Mouse (Mus musculus): ENCODE measurements around the gene Ubxn4. TPM values are rescaled to one million over a fixed set of nuclear protein-coding genes. Genes with fewer than 3 reads are reported as not detected.
"Not testable (repeated sequence)": the region's sequence is repeated elsewhere in the genome, so short reads cannot be mapped to it uniquely, and the experiment has no call there.

Gene Ubxn4
- polyA plus RNA-seq, 1 experiment from 2014 or later: 81.6 TPM

DNA sequence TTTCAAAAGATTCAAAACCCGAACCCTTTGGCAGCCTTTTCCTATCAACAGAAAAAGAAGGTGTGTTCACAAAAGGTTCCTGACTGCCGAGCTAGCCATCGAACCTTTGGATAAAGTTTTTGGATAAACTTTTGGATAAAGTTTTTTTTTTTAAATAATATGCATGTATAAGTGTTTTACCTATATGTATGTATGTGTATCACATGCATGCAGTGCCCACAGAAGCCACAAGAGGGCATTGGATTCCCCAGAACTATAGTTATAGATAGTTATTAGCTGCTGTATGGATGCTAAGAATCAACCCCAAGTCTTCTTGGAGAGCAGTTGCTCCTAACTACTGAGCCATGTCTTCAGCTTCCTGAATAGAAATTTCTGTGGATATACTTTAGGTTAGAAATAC is 38.0 kb downstream of the Ubxn4 start:
- WGBS: 98% methylated on average over 3 of the region's 3 CpGs
- Histone ChIP-seq H3K4me1 (no peaks in the 10 kb centered on the region), H3K36me3 (replicated peaks) (peaks cover 25% of the 10 kb centered on the region; the same call in 1 of the 2 replicates), H3K9me3 (no peaks in the 10 kb centered on the region), H3K4me3 (no peak overlapping the region), H3K27me3 (replicated peaks) (no peaks in the 10 kb centered on the region), H3K27ac (no peak overlapping the region), H3K9ac (no peak overlapping the region), H3K4me2 (no peak overlapping the region)
- ATAC-seq (replicated peaks): no peak

- 97% methylated on average over 3 of the region's 3 CpGs for WGBS
- no peak overlapping the region for H3K4me3 ChIP-seq
- no peaks in the 10 kb centered on the region for H3K4me1 ChIP-seq
- no peak for ATAC-seq (replicated peaks)
- no peak overlapping the region for H3K9ac ChIP-seq
- no peaks in the 10 kb centered on the region for H3K9me3 ChIP-seq
- no peaks in the 10 kb centered on the region for H3K27me3 ChIP-seq (replicated peaks)
- H3K4me2 ChIP-seq: no peak overlapping the region
- H3K27ac ChIP-seq: no peak overlapping the region
- peaks cover 17% of the 10 kb centered on the region; the same call in 1 of the 2 replicates for H3K36me3 ChIP-seq (replicated peaks)
These were observed 39.2 kb downstream of the Ubxn4 start for GRCm38 (mm10) chr1:128282924-128283323.

- ATAC-seq (replicated peaks): no peak
- Histone ChIP-seq H3K4me2 (no peak overlapping the region), H3K36me3 (replicated peaks) (peaks cover 7% of the 10 kb centered on the region; the same call in 1 of the 2 replicates), H3K4me3 (no peak overlapping the region), H3K27me3 (replicated peaks) (no peaks in the 10 kb centered on the region), H3K9me3 (no peaks in the 10 kb centered on the region), H3K4me1 (no peaks in the 10 kb centered on the region), H3K9ac (no peak overlapping the region), H3K27ac (no peak overlapping the region)
- 95% methylated on average over 8 of the region's 8 CpGs for WGBS
These were observed 40.5 kb downstream of the Ubxn4 start for GRCm38 (mm10) chr1:128284157-128284690.

DNA sequence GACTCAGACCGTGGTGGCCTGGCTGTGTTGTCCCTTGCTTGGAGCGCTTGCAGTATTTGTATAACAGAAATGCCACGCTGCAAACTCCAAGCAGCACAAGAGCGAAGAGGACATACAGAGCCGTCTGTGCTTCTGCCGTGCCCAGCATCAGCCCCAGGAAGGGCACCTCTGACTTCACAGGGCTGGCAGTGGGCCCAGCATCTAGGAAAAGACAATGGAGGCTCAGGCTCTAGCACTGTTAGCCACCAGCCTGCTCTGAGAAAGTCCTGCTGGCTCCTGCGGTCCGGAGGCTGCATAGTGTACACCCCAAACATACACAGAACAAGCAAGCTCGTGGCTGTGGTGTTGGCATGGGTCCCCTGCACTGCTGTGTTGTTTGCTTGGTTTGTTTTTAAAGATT is 41.4 kb downstream of the Ubxn4 start:
- 80% methylated on average over 9 of the region's 9 CpGs for WGBS
- no peak overlapping the region for H3K4me3 ChIP-seq
- no peaks in the 10 kb centered on the region for H3K9me3 ChIP-seq
- ATAC-seq (replicated peaks): no peak
- no peaks in the 10 kb centered on the region for H3K27me3 ChIP-seq (replicated peaks)
- H3K4me1 ChIP-seq: no peaks in the 10 kb centered on the region
- no peak overlapping the region for H3K4me2 ChIP-seq
- no peak overlapping the region for H3K27ac ChIP-seq
- no peaks in the 10 kb centered on the region; the same call in 1 of the 2 replicates for H3K36me3 ChIP-seq (replicated peaks)
- no peak overlapping the region for H3K9ac ChIP-seq

DNA sequence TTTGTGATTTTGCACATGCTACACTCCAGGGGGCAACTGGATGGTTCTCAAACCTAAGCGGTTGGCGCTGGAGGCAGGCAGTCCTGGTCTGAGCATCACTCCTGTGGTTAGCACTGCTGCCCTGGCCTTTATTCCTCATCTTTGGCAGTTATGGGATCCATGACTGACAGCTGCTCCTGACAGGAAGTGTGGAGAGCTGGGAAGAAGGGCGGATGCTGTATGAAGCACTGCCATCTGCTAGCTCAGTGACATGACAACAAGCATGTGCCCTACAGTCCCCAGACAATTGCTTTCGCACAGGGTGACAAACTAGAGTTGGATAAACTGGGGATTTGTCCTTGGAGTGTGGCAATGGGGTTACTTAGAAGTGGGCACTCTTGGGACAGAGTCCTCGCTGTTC is 46.5 kb downstream of the Ubxn4 start:
- Histone ChIP-seq H3K9ac (no peak overlapping the region), H3K27me3 (replicated peaks) (no peaks in the 10 kb centered on the region), H3K4me1 (no peaks in the 10 kb centered on the region), H3K4me3 (no peak overlapping the region), H3K9me3 (no peaks in the 10 kb centered on the region), H3K4me2 (no peak overlapping the region), H3K27ac (no peak overlapping the region), H3K36me3 (replicated peaks) (no peaks in the 10 kb centered on the region)
- no peak for ATAC-seq (replicated peaks)
- 84% methylated on average over 5 of the region's 5 CpGs for WGBS

DNA sequence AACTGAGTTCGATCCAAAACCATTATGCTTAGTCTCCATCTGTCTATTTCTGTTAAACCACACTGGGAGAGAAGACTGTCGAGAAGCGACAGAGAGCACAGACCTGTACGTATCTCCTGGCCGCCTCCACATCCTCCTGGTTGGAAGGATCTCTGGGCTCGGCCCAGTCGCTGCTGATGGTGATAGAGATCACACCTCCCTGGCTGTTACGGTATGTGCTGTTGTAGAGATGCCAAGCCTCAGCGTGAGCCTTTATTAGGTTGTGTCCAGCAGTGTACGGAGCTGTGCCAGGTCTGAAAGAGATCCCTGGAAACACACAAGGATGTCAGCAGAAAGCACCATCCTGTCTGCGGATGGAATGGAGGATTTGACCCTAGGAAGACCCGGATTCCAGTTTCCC is 49.8 kb downstream of the Ubxn4 start:
- no peak overlapping the region for H3K9ac ChIP-seq
- H3K27ac ChIP-seq: no peak overlapping the region
- H3K36me3 ChIP-seq (replicated peaks): no peaks in the 10 kb centered on the region
- 92% methylated on average over 12 of the region's 12 CpGs for whole genome bisulfite sequencing
- H3K9me3 ChIP-seq: no peaks in the 10 kb centered on the region
- ATAC-seq (replicated peaks): no peak
- no peaks in the 10 kb centered on the region for H3K4me1 ChIP-seq
- H3K4me3 ChIP-seq: no peak overlapping the region
- H3K27me3 ChIP-seq (replicated peaks): no peaks in the 10 kb centered on the region
- no peak overlapping the region for H3K4me2 ChIP-seq

GRCm38 (mm10) chr1:128295296-128295695 is 51.5 kb downstream of the Ubxn4 start:
- H3K9me3 ChIP-seq: no peaks in the 10 kb centered on the region
- 0 out of 2 replicates have a peak, but pooled peaks have one; percentile 58 for ATAC-seq (replicated peaks)
- H3K4me3 ChIP-seq: no peak overlapping the region
- no peak overlapping the region for H3K27ac ChIP-seq
- 83% methylated on average over 8 of the region's 8 CpGs for WGBS
- H3K27me3 ChIP-seq (replicated peaks): no peaks in the 10 kb centered on the region
- no peak overlapping the region for H3K4me2 ChIP-seq
- no peaks in the 10 kb centered on the region for H3K36me3 ChIP-seq (replicated peaks)
- no peaks in the 10 kb centered on the region for H3K4me1 ChIP-seq
- H3K9ac ChIP-seq: no peak overlapping the region

DNA sequence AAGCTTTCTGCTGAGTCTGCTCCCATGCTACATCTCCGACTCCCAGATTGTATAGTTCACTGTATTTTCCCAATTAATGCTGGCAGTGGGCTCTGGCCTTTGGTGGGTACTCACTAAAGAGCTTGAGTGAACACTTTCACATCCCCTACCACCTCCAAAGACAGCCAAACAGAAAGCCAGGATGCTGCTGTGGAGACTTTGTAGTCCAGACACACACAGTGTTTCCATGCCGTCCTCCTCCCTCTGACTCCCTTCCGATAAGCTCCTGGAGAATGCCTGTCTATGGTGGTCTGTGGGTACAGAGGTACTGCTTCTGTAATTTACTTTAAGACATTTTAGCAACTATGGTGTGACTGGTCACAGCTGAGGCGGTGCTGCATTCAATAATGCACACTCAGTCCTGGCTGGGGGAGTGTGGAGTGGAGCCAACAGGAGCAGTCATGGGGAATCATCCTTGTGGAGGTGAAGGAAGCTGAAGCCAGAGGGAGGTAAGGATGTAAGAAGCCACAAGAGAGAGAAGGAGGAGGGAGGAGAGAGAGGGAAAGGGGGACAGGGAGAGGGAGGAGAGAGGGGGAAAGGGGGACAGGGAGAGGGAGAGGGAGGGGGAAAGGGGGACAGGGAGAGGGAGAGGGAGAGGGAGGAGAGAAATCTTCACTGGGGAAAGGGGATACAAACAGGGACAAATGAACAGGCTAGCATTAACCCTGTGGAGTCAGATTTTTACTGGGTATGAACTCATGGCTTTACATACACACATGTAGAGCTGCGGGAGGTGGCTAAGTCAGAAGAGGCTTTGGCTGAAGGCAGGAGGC is 52.2 kb downstream of the Ubxn4 start:
- Histone ChIP-seq H3K9ac (no peak overlapping the region), H3K27me3 (replicated peaks) (no peaks in the 10 kb centered on the region), H3K27ac (no peak overlapping the region), H3K4me3 (no peak overlapping the region), H3K36me3 (replicated peaks) (no peaks in the 10 kb centered on the region), H3K4me2 (no peak overlapping the region), H3K9me3 (no peaks in the 10 kb centered on the region), H3K4me1 (no peaks in the 10 kb centered on the region)
- WGBS: 63% methylated on average over 5 of the region's 5 CpGs
- ATAC-seq (replicated peaks): no peak

GRCm38 (mm10) chr1:128303900-128304299 is 60.1 kb downstream of the Ubxn4 start:
- ATAC-seq (replicated peaks): no peak
- no peaks in the 10 kb centered on the region for H3K36me3 ChIP-seq (replicated peaks)
- no peak overlapping the region for H3K9ac ChIP-seq
- H3K4me2 ChIP-seq: no peak overlapping the region
- no peaks in the 10 kb centered on the region for H3K4me1 ChIP-seq
- H3K27me3 ChIP-seq (replicated peaks): no peaks in the 10 kb centered on the region
- no peaks in the 10 kb centered on the region for H3K9me3 ChIP-seq
- 84% methylated on average over 16 of the region's 16 CpGs for WGBS
- no peak overlapping the region for H3K27ac ChIP-seq
- no peak overlapping the region for H3K4me3 ChIP-seq

DNA sequence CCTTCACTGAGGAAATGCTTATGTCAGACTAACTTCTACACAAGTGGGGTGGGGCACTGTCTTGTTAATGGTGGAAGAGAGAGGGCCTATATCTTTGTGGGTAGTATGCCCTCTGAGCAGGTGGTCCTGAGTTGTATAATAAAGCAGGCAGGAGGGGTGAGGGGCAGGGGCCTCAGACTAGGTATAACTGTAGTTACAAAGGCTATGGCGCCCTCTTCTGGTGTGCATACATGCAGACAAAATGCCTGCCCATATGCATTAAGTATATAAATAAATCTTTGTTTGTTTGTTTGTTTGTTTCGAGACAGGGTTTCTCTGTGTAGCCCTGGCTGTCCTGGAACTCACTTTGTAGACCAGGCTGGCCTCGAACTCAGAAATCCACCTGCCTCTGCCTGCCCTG is 65.3 kb downstream of the Ubxn4 start:
- no peak overlapping the region for H3K9ac ChIP-seq
- H3K27me3 ChIP-seq (replicated peaks): no peaks in the 10 kb centered on the region
- 84% methylated on average over 3 of the region's 3 CpGs for WGBS
- no peak for ATAC-seq (replicated peaks)
- H3K27ac ChIP-seq: no peak overlapping the region
- H3K36me3 ChIP-seq (replicated peaks): no peaks in the 10 kb centered on the region
- no peaks in the 10 kb centered on the region for H3K4me1 ChIP-seq
- no peaks in the 10 kb centered on the region for H3K9me3 ChIP-seq
- no peak overlapping the region for H3K4me3 ChIP-seq
- no peak overlapping the region for H3K4me2 ChIP-seq

- Histone ChIP-seq H3K9ac (no peak overlapping the region), H3K27me3 (replicated peaks) (no peaks in the 10 kb centered on the region), H3K9me3 (no peaks in the 10 kb centered on the region), H3K4me2 (no peak overlapping the region), H3K36me3 (replicated peaks) (no peaks in the 10 kb centered on the region), H3K4me3 (no peak overlapping the region), H3K27ac (no peak overlapping the region), H3K4me1 (no peaks in the 10 kb centered on the region)
- no peak for ATAC-seq (replicated peaks)
- WGBS: 67% methylated on average over 4 of the region's 4 CpGs
These were observed 70.9 kb downstream of the Ubxn4 start for GRCm38 (mm10) chr1:128314665-128315064.

GRCm38 (mm10) chr1:128319266-128319665 is 75.5 kb downstream of the Ubxn4 start:
- not testable (repeated sequence) for H3K27ac ChIP-seq; ATAC-seq (replicated peaks); H3K4me1 ChIP-seq; H3K27me3 ChIP-seq (replicated peaks); H3K4me2 ChIP-seq; H3K36me3 ChIP-seq (replicated peaks); H3K4me3 ChIP-seq; H3K9ac ChIP-seq; H3K9me3 ChIP-seq
- 86% methylated on average over 6 of the region's 6 CpGs for WGBS

Data from midbrain, embryonic 15.5 days (tissue).